Mouse (Mus musculus) C2C12 (cell line): Measurements from ENCODE around the gene Oit3. TPM values are rescaled to one million over a fixed set of nuclear protein-coding genes. Genes with fewer than 3 reads are reported as not detected.

ENCODE experiments used
- H3K27me3 ChIP-seq: one replicate; pipeline ENCODE4 v1.6.1; 2011; ENCODE audit not compliant: control insufficient read depth, insufficient read depth, insufficient read length
- H3K36me3 ChIP-seq: one replicate; pipeline ENCODE4 v1.6.1; 2011; ENCODE audit not compliant: control insufficient read depth, insufficient read depth
- H3K4me3 ChIP-seq: one replicate; pipeline ENCODE4 v1.5.1; 2011; ENCODE audit warnings: mild to moderate bottlenecking, control low read depth; ENCODE audit not compliant: poor library complexity, insufficient read depth, severe bottlenecking
- H3K79me2 ChIP-seq: one replicate; pipeline ENCODE4 v1.6.1; 2011; ENCODE audit not compliant: control insufficient read depth, insufficient read depth
- H3K79me3 ChIP-seq: one replicate; pipeline ENCODE4 v1.6.1; 2011; ENCODE audit warnings: low read depth, control low read depth
- H3ac ChIP-seq: one replicate; pipeline ENCODE3; 2011; ENCODE audit warnings: low read depth; ENCODE audit not compliant: control insufficient read depth, insufficient read length
- CEBPB ChIP-seq: IDR thresholded peaks from one replicate; pipeline ENCODE4 v1.6.1; 2011; ENCODE audit warnings: low read depth, mild to moderate bottlenecking, control low read depth, moderate library complexity
- CTCF ChIP-seq: IDR thresholded peaks from one replicate; pipeline ENCODE4 v1.5.1; 2011; ENCODE audit not compliant: control insufficient read depth, insufficient read depth, insufficient read length
- FOSL1 ChIP-seq: IDR thresholded peaks from one replicate; pipeline ENCODE4 v1.8.0; 2011; ENCODE audit warnings: mild to moderate bottlenecking, low read length; ENCODE audit not compliant: poor library complexity, insufficient read depth, severe bottlenecking
- MAX ChIP-seq: IDR thresholded peaks from one replicate; pipeline ENCODE4 v1.6.1; 2011; ENCODE audit warnings: mild to moderate bottlenecking, control low read depth
- MYOD1 ChIP-seq: IDR thresholded peaks from one replicate; pipeline ENCODE4 v1.6.1; 2011; ENCODE audit warnings: low read depth; ENCODE audit not compliant: control insufficient read depth, insufficient read length
- MYOG ChIP-seq: IDR thresholded peaks from one replicate; pipeline ENCODE4 v1.6.1; 2011; ENCODE audit not compliant: control insufficient read depth, insufficient read length; ENCODE audit errors: extremely low read depth
- USF1 ChIP-seq: IDR thresholded peaks from one replicate; pipeline ENCODE4 v1.6.1; 2011; ENCODE audit warnings: low read depth, mild to moderate bottlenecking, control low read depth, moderate library complexity
- polyA plus RNA-seq: library from polyadenylated mRNA; unstranded; fragments of >200 nt; fragmentation: generic; extraction: Trizol; gene quantifications from one replicate; pipeline ENCODE4 v1.2.1, GENCODE M21; 2012; ENCODE audit warnings: missing spikeins

Oit3 gene
- polyA plus RNA-seq, 1 experiment: 0.27 TPM

DNA sequence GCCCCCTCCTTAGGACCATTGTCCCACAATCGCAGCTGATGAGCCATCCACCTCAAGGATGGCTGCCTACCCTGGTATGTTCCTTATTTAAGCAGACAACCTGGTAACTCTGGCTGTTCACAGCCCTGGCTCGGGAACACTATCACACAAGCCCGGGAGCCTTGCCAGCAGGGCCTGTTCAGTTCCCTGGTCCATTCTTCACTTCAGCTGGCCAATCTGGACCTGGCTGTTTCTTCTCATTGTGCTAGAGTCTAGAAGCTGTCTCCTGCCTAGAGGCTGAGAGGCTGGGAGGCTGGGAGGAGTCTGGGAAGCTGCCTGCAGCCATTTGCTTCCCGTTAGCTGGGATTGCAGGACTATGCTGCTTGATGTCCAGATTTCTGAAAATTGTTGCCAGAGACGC is 28.9 kb upstream of the Oit3 start:
- no peaks in the 10 kb centered on the region for H3K27me3 ChIP-seq
- no peak overlapping the region for H3K4me3 ChIP-seq
- no peaks in the 10 kb centered on the region for H3K79me2 ChIP-seq
- no peak overlapping the region for H3ac ChIP-seq
- TF ChIP-seq MYOD1 (no peak), FOSL1 (no peak), CEBPB (no peak), MYOG (no peak), CTCF (no peak), USF1 (no peak), MAX (no peak)
- H3K79me3 ChIP-seq: no peaks in the 10 kb centered on the region
- peaks cover 22% of the 10 kb centered on the region for H3K36me3 ChIP-seq

DNA sequence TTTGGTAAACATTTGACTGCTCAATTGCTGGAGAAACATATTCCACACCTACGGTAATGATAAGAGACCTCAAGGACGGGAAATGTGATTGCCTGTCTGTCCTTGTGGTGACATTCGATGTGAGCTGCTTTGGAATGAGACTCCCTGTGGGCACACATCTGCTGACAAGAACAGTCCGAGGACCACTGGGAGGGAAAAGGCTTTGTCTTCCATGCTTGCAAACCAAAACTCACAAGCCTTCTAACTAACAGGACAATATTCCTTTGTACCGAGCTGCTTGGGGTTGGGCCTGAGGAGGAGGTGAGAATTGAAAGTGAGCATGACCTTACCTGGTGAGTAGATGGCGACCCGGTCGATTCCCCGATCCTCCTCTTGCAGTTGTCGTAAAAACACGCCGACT is 25.7 kb upstream of the Oit3 start:
- no peaks in the 10 kb centered on the region for H3K79me3 ChIP-seq
- H3K27me3 ChIP-seq: no peaks in the 10 kb centered on the region
- no peak overlapping the region for H3ac ChIP-seq
- no peak overlapping the region for H3K4me3 ChIP-seq
- no peak for TF ChIP-seq CTCF
- no peak for TF ChIP-seq CEBPB
- TF ChIP-seq FOSL1: no peak
- no peak for TF ChIP-seq MYOG
- TF ChIP-seq MAX: no peak
- no peak for TF ChIP-seq MYOD1
- TF ChIP-seq USF1: no peak
- H3K79me2 ChIP-seq: no peaks in the 10 kb centered on the region
- peaks cover 34% of the 10 kb centered on the region for H3K36me3 ChIP-seq

DNA sequence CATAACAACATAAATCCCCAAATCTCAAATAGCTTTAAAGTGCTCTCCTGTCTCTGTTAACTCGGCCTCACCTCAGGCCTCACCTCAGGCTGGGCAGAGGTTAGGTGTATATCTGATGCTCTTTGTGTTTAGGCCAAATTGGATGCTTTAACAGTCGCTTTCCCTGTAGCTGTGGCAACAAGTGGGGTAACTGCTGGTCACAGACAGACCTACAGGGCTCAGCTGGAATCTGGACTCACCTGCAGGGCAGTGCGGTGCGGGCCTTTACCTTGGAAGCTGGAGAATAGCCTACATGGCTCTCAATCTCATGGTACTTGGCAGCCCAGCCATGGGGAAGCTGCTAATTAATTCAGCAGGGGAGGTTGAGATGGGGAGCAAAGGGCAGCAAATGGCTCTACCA is 25.0 kb upstream of the Oit3 start:
- no peaks in the 10 kb centered on the region for H3K27me3 ChIP-seq
- TF ChIP-seq MYOG: no peak
- no peak for TF ChIP-seq CTCF
- no peak for TF ChIP-seq MYOD1
- no peak for TF ChIP-seq FOSL1
- TF ChIP-seq CEBPB: no peak
- TF ChIP-seq MAX: no peak
- no peak for TF ChIP-seq USF1

DNA sequence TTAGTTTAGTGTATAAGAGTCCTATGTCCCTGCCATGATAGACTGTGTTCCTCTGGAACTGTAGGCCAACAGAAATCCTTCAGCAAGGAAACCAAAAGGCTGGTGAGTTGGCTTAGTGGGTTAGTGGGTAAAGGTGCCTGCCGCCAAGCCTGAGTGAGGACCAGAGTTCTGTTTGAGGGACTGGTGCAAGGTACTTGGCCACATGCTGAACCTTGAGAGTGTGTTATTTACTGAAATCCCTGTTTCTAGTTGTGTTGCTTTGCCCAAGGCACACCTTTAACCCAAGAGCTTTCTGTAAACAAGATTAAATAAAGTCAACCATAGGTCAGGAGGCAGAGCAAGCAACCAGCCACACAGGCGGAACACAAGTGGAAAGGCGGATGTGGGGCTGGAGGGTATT is 24.0 kb upstream of the Oit3 start:
- H3K4me3 ChIP-seq: no peak overlapping the region
- H3K36me3 ChIP-seq: peaks cover 39% of the 10 kb centered on the region
- H3ac ChIP-seq: no peak overlapping the region
- H3K27me3 ChIP-seq: no peaks in the 10 kb centered on the region
- H3K79me2 ChIP-seq: no peaks in the 10 kb centered on the region
- H3K79me3 ChIP-seq: no peaks in the 10 kb centered on the region
- TF ChIP-seq MAX: no peak
- no peak for TF ChIP-seq FOSL1
- no peak for TF ChIP-seq MYOD1
- TF ChIP-seq CEBPB: no peak
- TF ChIP-seq CTCF: no peak
- TF ChIP-seq USF1: no peak
- no peak for TF ChIP-seq MYOG

More for the DNA sequence above, 25.0 kb upstream of the Oit3 start:
- no peak overlapping the region for H3K4me3 ChIP-seq
- no peaks in the 10 kb centered on the region for H3K79me2 ChIP-seq
- no peak overlapping the region for H3ac ChIP-seq
- H3K79me3 ChIP-seq: no peaks in the 10 kb centered on the region
- peaks cover 39% of the 10 kb centered on the region for H3K36me3 ChIP-seq

DNA sequence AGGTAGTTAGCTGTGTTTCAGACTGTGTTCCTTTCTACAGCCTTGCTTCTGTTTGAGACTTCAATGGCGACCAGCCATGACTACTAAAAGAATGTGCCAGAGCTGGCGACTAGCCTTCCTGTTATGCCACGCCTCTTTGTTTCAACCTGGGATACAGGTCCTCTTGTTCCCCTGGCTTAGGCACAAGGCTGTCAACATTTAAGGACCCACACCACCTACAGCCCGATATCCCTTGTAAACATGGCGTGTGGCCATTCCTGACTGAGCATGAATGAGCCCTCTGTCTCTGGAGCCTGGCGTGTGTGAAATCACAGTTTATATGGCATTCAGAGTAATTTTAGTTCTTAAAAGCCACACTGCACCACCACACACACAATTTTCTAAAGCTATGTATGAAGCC is 20.7 kb upstream of the Oit3 start:
- TF ChIP-seq USF1 (no peak), CEBPB (no peak), CTCF (no peak), FOSL1 (no peak), MAX (no peak), MYOG (no peak), MYOD1 (no peak)
- Histone ChIP-seq H3K27me3 (no peaks in the 10 kb centered on the region), H3K79me3 (no peaks in the 10 kb centered on the region), H3K36me3 (peaks cover 34% of the 10 kb centered on the region), H3ac (no peak overlapping the region), H3K4me3 (no peak overlapping the region), H3K79me2 (no peaks in the 10 kb centered on the region)

DNA sequence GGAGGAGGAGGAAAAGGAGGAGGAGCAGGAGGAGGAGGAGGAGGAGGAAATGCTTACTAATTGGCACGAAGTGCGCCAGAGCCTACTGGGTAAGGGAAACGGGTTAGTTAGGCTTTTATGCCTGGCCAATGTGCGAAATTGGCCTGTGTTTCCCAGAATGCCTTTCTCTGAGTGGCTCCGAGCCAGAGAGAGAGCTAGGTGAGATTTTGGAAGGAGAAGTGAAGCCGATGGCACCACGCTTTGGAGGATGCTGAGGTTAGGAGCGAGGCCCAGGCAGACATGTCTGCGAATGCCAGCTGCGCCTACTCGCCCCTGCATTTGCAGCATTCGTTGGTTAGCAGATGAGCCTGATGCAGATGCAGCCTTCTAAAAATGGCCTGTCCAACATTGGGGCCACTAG is 18.2 kb upstream of the Oit3 start:
- Histone ChIP-seq H3ac (no peak overlapping the region), H3K79me3 (no peaks in the 10 kb centered on the region), H3K79me2 (no peaks in the 10 kb centered on the region), H3K4me3 (no peak overlapping the region), H3K36me3 (peaks cover 34% of the 10 kb centered on the region), H3K27me3 (no peaks in the 10 kb centered on the region)
- TF ChIP-seq MYOG (no peak), USF1 (no peak)
